Mouse (Mus musculus): ENCODE measurements around the gene Fam180a.

DNA sequence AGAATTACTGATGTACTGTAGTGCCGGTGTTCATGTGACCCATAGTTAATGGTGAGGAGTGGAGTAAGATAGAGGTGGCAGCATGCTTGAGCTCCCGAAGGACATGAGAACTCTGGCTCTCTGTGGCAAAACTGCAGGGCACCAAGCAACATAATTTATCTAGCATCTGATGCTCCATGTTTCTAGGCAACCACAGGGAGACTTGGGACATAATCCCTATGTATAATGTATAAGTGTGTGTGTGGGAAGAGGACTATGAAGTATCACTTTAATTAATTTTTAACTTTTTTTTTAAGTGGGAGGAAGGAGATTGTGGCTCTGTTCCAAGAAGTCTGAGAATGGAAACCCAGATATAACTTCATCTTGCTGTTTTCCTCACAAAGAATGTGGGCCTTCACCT, 31.0 kb downstream of the Fam180a start:
- TF ChIP-seq CTCF (IDR thresholded peaks at IDR 0.05; ENCODE audit: borderline replicate concordance, insufficient read depth, low read depth, low read length) (no peak), POLR2A (IDR thresholded peaks at IDR 0.05; ENCODE audit: borderline replicate concordance, insufficient read depth, low read length) (no peak)

All from cerebellum, adult 2 months (tissue).